Mouse (Mus musculus): ENCODE measurements at regions not wholly inside any gene's neighbourhood (a gene's known extent, or its start where the extent isn't known, plus 50 kb on each side); places are given as distances from the start of the nearest gene placed in this dataset.

GRCm38 (mm10) chr7:139741246-139741903 is 57.8 kb upstream of the Cfap46 start:
- peak; percentile 69 for DNase-seq (ENCODE audit: low spot score)

- peak; percentile 51 for DNase-seq (ENCODE audit: low spot score)
Observed at GRCm38 (mm10) chr7:139746803-139747202, 63.2 kb upstream of the Cfap46 start.

GRCm38 (mm10) chr7:139747290-139748067 is 63.9 kb upstream of the Cfap46 start:
- DNase-seq (ENCODE audit: low spot score): no peak

GRCm38 (mm10) chr7:139755004-139755403 is 71.4 kb upstream of the Cfap46 start:
- DNase-seq (ENCODE audit: low spot score): no peak

- no peak for DNase-seq (ENCODE audit: low spot score)
Observed at GRCm38 (mm10) chr7:139762522-139762921, 71.5 kb upstream of the Adgra1 start.

GRCm38 (mm10) chr7:139763241-139763640 is 70.7 kb upstream of the Adgra1 start:
- DNase-seq (ENCODE audit: low spot score): no peak

- DNase-seq (ENCODE audit: low spot score): no peak
Observed at GRCm38 (mm10) chr7:139766296-139766695, 67.7 kb upstream of the Adgra1 start.

GRCm38 (mm10) chr7:139769167-139769566 is 64.8 kb upstream of the Adgra1 start:
- DNase-seq (ENCODE audit: low spot score): no peak

GRCm38 (mm10) chr7:139777243-139777642 is 56.7 kb upstream of the Adgra1 start:
- DNase-seq (ENCODE audit: low spot score): no peak

- no peak for DNase-seq (ENCODE audit: low spot score)
Observed at GRCm38 (mm10) chr7:139779876-139780275, 54.1 kb upstream of the Adgra1 start.

- DNase-seq (ENCODE audit: low spot score): no peak
Observed at GRCm38 (mm10) chr7:139781513-139781912, 52.5 kb upstream of the Adgra1 start.

Data from layer of hippocampus, adult 11-12 months (tissue).